Mouse (Mus musculus) right cerebral cortex, postnatal 36 days (tissue): ENCODE data around the gene Dbt.
A peak's percentile ranks its signal among the peaks of the same experiment; 100 is the strongest.

Experiments used
- DNase-seq, 2 experiments: peaks; one replicate each; pipeline ENCODE4 v3.0.0; 2022; ENCODE audit warnings: low spot score in 2 of 2, mixed read lengths in 1 of 2

Gene Dbt

GRCm38 (mm10) chr3:116512904-116513716 lies at the start of gene Dbt:
TSS of gene Dbt (plus strand) at chr3:116513070.
- DNase-seq = peak; percentile 79 to 86

GRCm38 (mm10) chr3:116464318-116464717 lies 48.6 kb upstream of the Dbt start:
- no peak for DNase-seq

- no peak for DNase-seq
Observed at GRCm38 (mm10) chr3:116465709-116466108, 47.2 kb upstream of the Dbt start.

GRCm38 (mm10) chr3:116474602-116475001 lies 38.3 kb upstream of the Dbt start:
- DNase-seq = no peak

GRCm38 (mm10) chr3:116476686-116477298 lies 36.1 kb upstream of the Dbt start:
- DNase-seq = no peak

GRCm38 (mm10) chr3:116477351-116477750 lies 35.5 kb upstream of the Dbt start:
- no peak for DNase-seq

GRCm38 (mm10) chr3:116480119-116480518 lies 32.8 kb upstream of the Dbt start:
- no peak for DNase-seq

GRCm38 (mm10) chr3:116480937-116481336 lies 31.9 kb upstream of the Dbt start:
- DNase-seq = no peak

- DNase-seq = no peak
Observed at GRCm38 (mm10) chr3:116482724-116483123, 30.1 kb upstream of the Dbt start.

GRCm38 (mm10) chr3:116483271-116483670 lies 29.6 kb upstream of the Dbt start:
- DNase-seq = no peak

GRCm38 (mm10) chr3:116490920-116491319 lies 21.9 kb upstream of the Dbt start:
- DNase-seq = no peak

GRCm38 (mm10) chr3:116491923-116492454 lies 20.9 kb upstream of the Dbt start:
- no peak for DNase-seq

GRCm38 (mm10) chr3:116493658-116494057 lies 19.2 kb upstream of the Dbt start:
- DNase-seq = no peak

GRCm38 (mm10) chr3:116495671-116496070 lies 17.2 kb upstream of the Dbt start:
- no peak for DNase-seq

- peak; percentile 96 for DNase-seq
Observed at GRCm38 (mm10) chr3:116507772-116508351, 5.0 kb upstream of the Dbt start, which contains the start of gene Rtca. TSS of gene Rtca (minus strand) at chr3:116508208.

GRCm38 (mm10) chr3:116512151-116512903 lies 543 bp upstream of the Dbt start:
- no peak for DNase-seq

GRCm38 (mm10) chr3:116520141-116520761 lies 7.4 kb downstream of the Dbt start:
- no peak for DNase-seq

GRCm38 (mm10) chr3:116529741-116530140 lies 16.9 kb downstream of the Dbt start:
- no peak for DNase-seq

- DNase-seq = no peak
Observed at GRCm38 (mm10) chr3:116530826-116531225, 18.0 kb downstream of the Dbt start.

- peak in 1 of 2 experiments; percentile 25 for DNase-seq
Observed at GRCm38 (mm10) chr3:116536428-116537199, 23.7 kb downstream of the Dbt start.

- DNase-seq = no peak
Observed at GRCm38 (mm10) chr3:116537200-116537573, 24.3 kb downstream of the Dbt start.
